Mouse (Mus musculus): ENCODE measurements at regions not wholly inside any gene's neighbourhood (a gene's known extent, or its start where the extent isn't known, plus 50 kb on each side); places are given as distances from the start of the nearest gene placed in this dataset.

DNA sequence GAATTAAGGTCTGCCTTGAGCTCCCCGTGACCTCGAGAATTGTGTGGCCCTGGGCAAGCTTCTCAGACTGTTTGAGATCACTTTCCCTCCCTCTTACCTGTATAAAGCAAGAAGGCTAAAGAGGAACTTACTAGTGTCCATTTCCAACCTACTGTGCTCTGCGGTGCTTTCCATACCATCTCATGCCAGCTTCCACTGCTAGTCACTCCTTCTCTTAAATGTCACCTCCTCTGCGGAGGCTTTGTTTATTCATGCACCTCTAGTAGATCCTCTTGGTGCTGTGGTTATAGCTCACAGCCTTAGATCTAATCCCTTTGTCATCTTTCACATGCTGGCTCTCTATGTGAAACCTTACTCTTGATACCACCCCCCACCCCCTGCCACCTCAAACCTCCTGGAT lies 2310.3 kb upstream of the Lrrc6 start:
- DNase-seq (ENCODE audit: low read depth): no peak

DNA sequence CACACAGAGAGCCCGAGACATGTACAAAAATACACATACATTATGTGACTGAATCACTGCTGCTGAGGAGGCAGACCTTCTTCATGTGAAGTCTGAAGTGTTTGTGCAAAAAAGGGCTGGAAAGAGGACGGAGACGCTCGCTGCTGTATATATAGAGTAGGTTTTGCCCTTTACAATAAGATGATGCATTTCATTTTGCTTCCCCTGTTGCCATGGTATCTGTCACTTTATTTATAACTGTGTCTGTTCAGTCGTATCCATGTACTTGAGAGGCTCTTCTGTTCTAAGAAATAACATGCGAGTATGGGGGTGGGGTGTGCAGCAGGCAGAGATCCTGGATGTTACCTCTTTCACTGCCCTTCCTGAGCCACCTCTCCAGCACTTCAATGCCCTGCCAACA lies 2309.9 kb upstream of the Lrrc6 start:
- DNase-seq (ENCODE audit: low read depth): no peak

- DNase-seq (ENCODE audit: low read depth): no peak
Observed at GRCm38 (mm10) chr15:68808175-68808574, 2307.5 kb upstream of the Lrrc6 start.

DNA sequence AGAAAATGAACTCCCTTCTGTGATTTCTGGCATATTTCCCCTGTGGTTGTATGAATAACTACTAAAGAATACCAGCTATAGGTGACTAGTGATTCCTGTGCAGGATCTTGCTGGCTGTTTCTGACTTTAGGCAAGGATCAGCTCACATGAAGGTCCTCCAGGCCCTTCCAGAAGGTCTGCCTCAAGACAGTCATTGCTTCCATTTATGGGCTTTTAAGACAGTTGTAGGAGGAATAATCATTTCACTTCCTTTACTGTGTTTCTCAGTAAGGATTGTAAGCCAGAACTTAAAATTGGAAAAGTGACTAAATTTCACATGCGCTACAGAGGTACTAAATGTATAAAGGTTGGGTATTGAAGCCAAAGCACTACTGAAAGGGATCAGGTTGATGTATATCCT lies 2303.5 kb upstream of the Lrrc6 start:
- DNase-seq (ENCODE audit: low read depth): no peak

GRCm38 (mm10) chr15:68801763-68802162 lies 2301.1 kb upstream of the Lrrc6 start:
- no peak for DNase-seq (ENCODE audit: low read depth)

- no peak for DNase-seq (ENCODE audit: low read depth)
Observed at GRCm38 (mm10) chr15:68797406-68797805, 2296.7 kb upstream of the Lrrc6 start.

DNA sequence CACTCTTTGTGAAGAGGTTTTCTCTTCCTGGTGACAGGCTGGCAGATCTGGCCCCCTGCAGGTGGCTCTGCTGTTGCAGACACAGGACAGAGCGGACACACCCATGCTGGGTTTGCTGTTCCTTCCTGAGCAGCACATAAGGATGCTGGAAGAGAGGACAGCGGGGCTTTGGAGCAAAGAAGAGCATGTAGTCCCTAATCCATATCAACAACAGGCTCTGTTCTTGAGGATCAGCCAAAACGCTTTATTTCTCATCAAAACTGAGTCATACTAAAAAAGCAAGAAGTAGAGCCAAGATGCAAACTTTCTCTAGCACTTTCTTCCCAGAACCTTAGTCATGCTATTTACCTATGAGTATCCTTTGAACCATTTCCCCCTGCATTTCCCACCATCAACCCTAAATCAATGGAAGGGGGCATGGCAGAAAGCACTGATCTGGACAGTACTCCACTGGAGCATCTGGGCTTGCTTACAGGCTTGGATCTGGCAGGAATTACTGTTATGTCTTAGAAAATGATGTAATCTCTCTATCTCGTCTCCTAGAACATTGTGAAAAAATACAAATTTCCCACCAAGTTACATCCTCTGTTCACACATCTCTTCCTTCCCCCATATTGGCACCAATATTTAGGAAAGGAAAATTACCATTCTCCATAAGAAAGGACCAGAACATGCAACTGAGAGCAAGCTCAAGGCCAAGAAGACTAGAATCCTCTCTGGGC lies 2294.7 kb upstream of the Lrrc6 start:
- DNase-seq (ENCODE audit: low read depth): no peak

DNA sequence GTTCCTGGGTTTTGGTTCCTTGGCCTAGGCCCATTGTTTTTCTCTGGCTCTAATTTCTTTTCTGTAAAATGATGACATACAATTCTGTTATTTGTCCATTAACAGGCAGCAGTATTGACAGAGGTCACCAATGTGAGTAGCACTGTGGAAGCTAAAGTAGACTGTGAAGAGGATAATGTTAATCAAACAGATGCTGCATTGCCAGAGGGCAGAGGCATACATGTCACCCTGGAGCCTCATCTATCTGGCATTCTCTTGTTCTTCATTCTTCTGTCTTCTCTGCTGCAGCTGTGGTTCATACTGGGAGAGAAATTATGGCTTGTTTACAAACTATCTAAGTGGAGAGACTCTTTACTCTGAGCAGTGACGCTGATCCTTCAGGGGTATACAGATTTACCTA lies 2259.2 kb upstream of the Lrrc6 start:
- DNase-seq (ENCODE audit: low read depth): no peak

DNA sequence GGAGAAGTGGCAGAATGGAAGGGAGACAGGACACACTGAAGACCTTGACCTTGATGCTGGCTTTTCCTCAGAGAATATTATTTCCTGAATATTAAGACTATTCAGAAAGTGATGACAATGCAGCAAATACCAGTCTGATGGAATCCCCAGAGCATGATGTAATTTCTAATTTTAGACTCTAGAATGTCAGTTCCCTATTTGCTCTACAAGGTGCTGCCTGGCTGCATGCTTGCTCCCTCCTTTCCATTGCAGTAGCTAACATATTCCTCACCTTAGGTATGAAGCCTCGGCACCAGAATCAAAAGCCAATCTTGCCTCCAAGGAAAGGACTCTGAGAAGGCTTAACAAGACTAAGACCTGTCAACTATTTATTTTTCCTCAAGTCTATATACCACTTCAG lies 2254.5 kb upstream of the Lrrc6 start:
- DNase-seq (ENCODE audit: low read depth): no peak

- DNase-seq (ENCODE audit: low read depth): no peak
Observed at GRCm38 (mm10) chr15:68754834-68755233, 2254.1 kb upstream of the Lrrc6 start.

DNA sequence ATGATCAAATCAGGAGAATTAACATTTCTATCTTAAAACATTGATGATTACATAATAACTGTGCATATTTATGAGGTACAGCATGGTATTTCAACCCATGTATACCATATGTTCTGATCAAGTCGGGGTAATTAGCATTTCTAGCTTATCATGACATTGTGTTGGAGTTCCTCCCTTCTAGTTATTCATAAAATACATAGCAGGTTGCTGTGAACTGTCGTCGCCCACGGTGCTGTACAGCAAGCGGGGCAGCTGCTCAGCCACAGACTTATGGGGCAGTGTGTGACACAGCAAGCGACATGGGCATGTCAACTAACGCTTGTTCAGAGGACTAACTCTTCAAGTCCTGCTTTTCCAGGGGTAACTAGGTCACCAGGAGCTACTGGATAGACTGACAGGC lies 2238.6 kb upstream of the Lrrc6 start:
- DNase-seq (ENCODE audit: low read depth): no peak

DNA sequence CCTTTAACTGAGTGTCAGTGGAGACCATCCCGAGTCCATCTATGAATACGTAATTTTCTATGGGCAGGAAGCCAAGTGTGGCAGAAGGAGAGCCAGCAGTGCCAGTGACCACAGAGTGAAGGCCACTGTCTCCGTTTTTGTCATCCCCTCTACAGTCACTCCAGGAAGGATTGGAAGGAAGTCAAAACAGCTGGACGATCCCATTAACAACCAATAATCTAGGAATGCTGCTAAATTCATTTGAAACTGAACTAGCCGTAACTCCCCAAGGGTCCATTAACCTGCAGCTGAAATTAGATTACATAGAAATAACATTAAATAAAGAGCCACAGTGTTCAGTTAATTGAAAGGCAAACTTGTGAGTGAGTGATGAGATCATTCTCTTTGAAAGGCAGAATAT lies 2220.5 kb upstream of the Lrrc6 start:
- DNase-seq (ENCODE audit: low read depth): no peak

GRCm38 (mm10) chr15:68719486-68719885 lies 2218.8 kb upstream of the Lrrc6 start:
- no peak for DNase-seq (ENCODE audit: low read depth)

GRCm38 (mm10) chr15:68714337-68714736 lies 2213.6 kb upstream of the Lrrc6 start:
- no peak for DNase-seq (ENCODE audit: low read depth)

DNA sequence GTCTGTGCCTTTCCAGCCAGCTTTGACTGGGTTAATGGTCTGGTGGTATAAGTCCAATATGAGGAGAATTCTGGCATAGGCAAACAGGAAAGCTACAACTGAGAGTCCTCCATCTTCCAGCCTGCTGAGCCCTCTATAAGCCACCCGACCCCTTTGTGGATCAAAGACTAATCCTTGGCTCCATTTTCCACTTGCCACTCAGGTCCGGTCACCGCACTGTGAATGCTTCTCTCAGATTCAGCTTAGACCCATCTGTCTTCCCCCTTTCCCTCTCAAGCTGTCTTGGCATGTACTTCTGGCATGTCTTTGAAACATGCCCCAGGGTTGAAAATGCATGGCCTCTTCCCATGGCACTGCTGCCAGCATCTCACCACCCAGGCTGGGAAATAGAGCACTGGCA lies 2206.6 kb upstream of the Lrrc6 start:
- DNase-seq (ENCODE audit: low read depth): no peak

DNA sequence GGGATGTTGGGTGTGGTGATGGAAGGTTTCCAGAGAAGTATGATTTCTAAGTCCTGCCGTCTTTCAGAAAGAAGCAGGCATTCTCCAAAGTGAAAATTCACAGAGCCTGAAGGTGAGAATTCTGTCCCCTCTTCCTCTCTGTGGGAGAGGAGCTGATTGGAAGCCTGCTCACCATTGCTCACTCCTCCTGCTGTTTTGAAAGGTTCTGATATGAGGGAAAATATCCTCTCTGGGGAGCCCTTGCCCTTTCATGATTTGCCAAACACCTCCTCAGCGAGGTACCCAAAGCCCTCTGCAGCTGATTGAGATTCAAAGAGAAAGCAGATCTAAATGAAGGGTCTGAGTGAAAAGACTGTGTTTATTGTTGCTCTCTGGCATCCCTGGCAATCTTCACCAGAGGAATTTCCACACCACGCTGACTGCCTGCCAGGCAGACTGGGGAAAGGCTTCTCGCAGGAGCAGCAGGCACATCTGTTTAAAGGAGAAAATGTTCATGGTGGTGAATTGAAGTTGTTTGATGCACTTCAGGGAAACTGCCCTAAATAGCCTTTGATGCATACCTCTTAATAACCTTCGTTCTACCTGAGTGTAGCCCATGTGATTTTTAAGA lies 2194.4 kb upstream of the Lrrc6 start:
- no peak for DNase-seq (ENCODE audit: low read depth)

GRCm38 (mm10) chr15:68667462-68667861 lies 2166.8 kb upstream of the Lrrc6 start:
- DNase-seq (ENCODE audit: low read depth): no peak

GRCm38 (mm10) chr15:68665331-68665730 lies 2164.6 kb upstream of the Lrrc6 start:
- no peak for DNase-seq (ENCODE audit: low read depth)

GRCm38 (mm10) chr15:68656722-68657121 lies 2156.0 kb upstream of the Lrrc6 start:
- no peak for DNase-seq (ENCODE audit: low read depth)

GRCm38 (mm10) chr15:68655046-68655445 lies 2154.3 kb upstream of the Lrrc6 start:
- no peak for DNase-seq (ENCODE audit: low read depth)

GRCm38 (mm10) chr15:68650609-68651008 lies 2149.9 kb upstream of the Lrrc6 start:
- no peak for DNase-seq (ENCODE audit: low read depth)

GRCm38 (mm10) chr15:68650033-68650432 lies 2149.3 kb upstream of the Lrrc6 start:
- DNase-seq (ENCODE audit: low read depth): no peak

DNA sequence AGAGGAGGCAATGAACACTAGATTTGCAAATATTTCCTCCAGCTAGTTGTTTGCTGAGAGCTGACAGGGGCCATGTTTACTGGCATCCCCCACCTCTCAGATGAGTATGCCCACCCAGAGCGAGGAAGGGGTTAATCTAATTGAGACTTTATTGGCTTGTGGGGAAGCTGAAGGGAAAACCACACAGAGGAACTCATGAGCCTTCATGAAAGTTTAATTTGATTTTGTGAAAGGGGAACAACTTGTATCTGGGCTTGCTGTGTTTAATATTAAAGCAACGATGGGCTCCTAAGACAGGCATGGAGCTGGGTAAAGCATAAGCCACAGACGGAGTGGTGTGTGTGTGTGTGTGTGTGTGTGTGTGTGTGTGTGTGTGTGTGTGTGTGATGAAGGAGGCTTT lies 2146.2 kb upstream of the Lrrc6 start:
- DNase-seq (ENCODE audit: low read depth): no peak

DNA sequence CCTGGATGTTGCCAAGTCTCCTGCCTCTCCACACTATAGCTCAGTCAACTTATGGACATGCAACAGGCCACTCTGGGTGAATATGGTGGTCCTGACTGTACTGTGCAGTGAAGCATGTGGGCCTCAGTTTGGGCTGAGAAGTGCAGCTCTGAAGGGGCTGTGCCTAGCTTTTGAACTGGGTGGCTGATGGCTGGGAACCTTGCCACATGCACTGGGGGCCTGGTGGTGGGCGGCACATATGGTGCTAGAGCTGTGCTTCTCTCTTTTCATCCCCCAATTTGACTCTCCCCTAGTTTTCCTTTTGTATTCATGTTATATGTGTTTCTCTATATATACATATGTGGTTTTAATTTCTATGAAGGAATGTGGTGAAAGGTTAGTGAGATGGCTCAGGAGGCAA lies 2144.2 kb upstream of the Lrrc6 start:
- no peak for DNase-seq (ENCODE audit: low read depth)

Measured in c-Kit-positive CD71-negative TER-119-negative erythroid progenitor cells, embryonic 14.5 days (primary cell).